Comparison of ENCODE assay signal across 17 mouse cellular contexts in the genomic region with DNA sequence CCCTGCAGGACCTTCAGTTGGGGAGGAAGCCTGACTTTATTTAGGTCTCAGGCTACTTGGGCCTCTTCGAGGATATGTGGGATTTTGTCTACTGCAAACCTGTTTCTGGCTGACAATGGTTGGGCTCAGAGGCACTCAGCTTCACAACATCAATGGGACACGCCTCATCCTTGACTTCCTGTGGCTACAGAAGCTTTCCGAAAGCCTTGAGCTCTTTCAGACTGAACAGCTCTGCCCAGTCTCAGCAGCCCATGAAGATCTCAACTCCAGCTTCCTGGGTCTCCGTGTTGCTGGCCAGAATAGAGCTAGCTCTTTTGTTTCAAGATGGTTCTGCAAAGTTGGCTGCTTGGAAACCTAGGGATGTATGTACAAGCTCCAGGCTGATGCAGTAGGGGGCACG. TPM values are rescaled to one million over a fixed set of nuclear protein-coding genes. Genes with fewer than 3 reads are reported as not detected.
"Had no signal": no experiment of that assay in that cellular context is flagged by ENCODE, and none has a peak within 500 bp of the region (broad histone marks: within the 10 kb centered on the region; RNA-seq: fewer than 3 reads in every experiment).

No protein-coding gene starts in this region.

- H3K4me2 ChIP-seq: liver, embryonic 11.5 days; liver, embryonic 15.5 days; lung, embryonic 14.5 days; midbrain, embryonic 11.5 days had no signal

- H3K9me3 ChIP-seq: limb, embryonic 10.5 days; liver, embryonic 15.5 days had no signal

- H3K9ac ChIP-seq: liver, embryonic 15.5 days; lung, embryonic 14.5 days had no signal

- DNase-seq: kidney, adult 11 months; kidney, adult 9 months; kidney, postnatal 36 days; lung, embryonic 14.5 days; lung, postnatal 10 days; lung, postnatal 4 days; right cerebral cortex, postnatal 14 days had no signal

- H3K4me1 ChIP-seq: liver, embryonic 15.5 days had no signal

- H3K36me3 ChIP-seq: limb, embryonic 10.5 days; liver, embryonic 15.5 days had no signal

- H3K4me3 ChIP-seq: left cerebral cortex, adult 2 months; limb, embryonic 10.5 days; liver, embryonic 15.5 days; megakaryocyte, embryonic 14.5 days had no signal

- H3K27ac ChIP-seq: kidney, postnatal 0 days; left cerebral cortex, adult 2 months; limb, embryonic 10.5 days; liver, embryonic 15.5 days had no signal

- ATAC-seq: midbrain, embryonic 16.5 days had no signal

RNA-seq across cellular contexts. Expression of gene Aire, which starts 34.9 kb away (rescaled TPM):
- polyA plus RNA-seq: liver, embryonic 15.5 days; midbrain, embryonic 11.5 days had no signal

RNA-seq across cellular contexts. Expression of gene Dnmt3l, which starts 36.5 kb away (rescaled TPM):
- polyA plus RNA-seq: limb, embryonic 10.5 days; liver, embryonic 11.5 days; liver, embryonic 15.5 days; midbrain, embryonic 11.5 days; midbrain, embryonic 16.5 days; neural tube, embryonic 14.5 days; spleen, adult 2 months had no signal
